Mouse (Mus musculus): ENCODE measurements around the gene Tsen2.

DNA sequence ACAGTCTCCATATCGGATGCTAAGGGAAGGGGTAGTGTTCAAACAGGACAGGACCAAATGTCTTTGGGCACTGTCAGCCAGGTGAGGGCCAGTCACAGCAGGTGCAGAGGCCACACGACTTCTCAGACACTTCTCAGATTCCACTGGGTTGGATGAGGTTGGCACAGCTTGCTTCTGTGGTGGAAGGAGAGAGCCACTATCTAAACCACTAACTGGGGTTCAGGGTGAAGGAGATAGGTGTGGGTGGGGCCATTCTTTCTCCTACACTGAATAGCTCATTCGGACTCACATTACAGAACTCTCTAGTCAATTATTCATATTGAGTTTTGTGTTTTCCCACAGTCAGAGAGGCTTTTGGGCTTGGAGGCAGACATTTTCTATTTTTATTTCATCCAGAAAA, 51.2 kb downstream of the Tsen2 start:
- TF ChIP-seq CTCF (IDR thresholded peaks at IDR 0.05; ENCODE audit: low read depth, low read length) (no peak), POLR2AphosphoS5 (IDR thresholded peaks at IDR 0.05; ENCODE audit: insufficient replicate concordance, low read depth, low read length) (no peak), GATA1 (IDR thresholded peaks at IDR 0.05; ENCODE audit: borderline replicate concordance, low read length) (no peak)

All from G1E (cell line).